In the genomic region with DNA sequence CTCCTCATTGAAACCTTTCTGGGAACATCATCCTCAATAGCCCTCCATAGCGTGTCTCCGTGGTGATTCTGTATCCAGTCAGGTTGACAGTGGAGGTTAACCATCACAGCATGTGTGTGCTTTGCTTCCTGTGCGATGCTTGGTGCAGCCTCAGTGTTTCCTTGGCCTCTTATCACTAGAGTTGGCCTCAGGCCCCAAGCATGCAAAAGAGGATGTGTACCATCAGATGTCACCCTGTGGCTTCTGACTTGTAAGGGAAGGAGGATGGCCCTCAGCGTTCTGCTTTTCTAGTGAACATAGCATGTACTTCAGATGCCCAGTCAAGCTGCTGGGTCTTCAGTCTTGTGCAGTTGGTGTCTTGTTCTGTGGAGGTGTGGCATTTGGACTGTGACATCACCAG, we compare ENCODE assay signal across 12 mouse cellular contexts.
"Had no signal": no experiment of that assay in that cellular context is flagged by ENCODE, and none has a peak within 500 bp of the region (broad histone marks: within the 10 kb centered on the region; RNA-seq: fewer than 3 reads in every experiment).

No protein-coding gene starts in this region.

- H3K4me2 ChIP-seq: limb, embryonic 15.5 days; midbrain, embryonic 11.5 days; midbrain, embryonic 15.5 days; neural tube, embryonic 12.5 days; stomach, embryonic 15.5 days had no signal

- ATAC-seq: intestine, embryonic 16.5 days; midbrain, embryonic 15.5 days had no signal

- H3K27ac ChIP-seq: limb, embryonic 15.5 days; midbrain, embryonic 15.5 days; neural tube, embryonic 12.5 days; stomach, embryonic 15.5 days had no signal

- H3K9me3 ChIP-seq: limb, embryonic 15.5 days; midbrain, embryonic 15.5 days; neural tube, embryonic 12.5 days; stomach, embryonic 15.5 days had no signal

- DNase-seq: kidney, adult 2 months; kidney, postnatal 25 days; retina, postnatal 1 day; right cerebral cortex, postnatal 4 days; spleen, adult 18-20 months; thymus, postnatal 36 days had no signal

- H3K9ac ChIP-seq: limb, embryonic 15.5 days; midbrain, embryonic 15.5 days; neural tube, embryonic 12.5 days; stomach, embryonic 15.5 days had no signal

- H3K4me1 ChIP-seq: limb, embryonic 15.5 days; midbrain, embryonic 15.5 days; neural tube, embryonic 12.5 days; stomach, embryonic 15.5 days had no signal

- H3K27me3 ChIP-seq: limb, embryonic 15.5 days; midbrain, embryonic 15.5 days; neural tube, embryonic 12.5 days; stomach, embryonic 15.5 days had no signal

- H3K4me3 ChIP-seq: limb, embryonic 15.5 days; midbrain, embryonic 15.5 days; neural tube, embryonic 12.5 days; stomach, embryonic 15.5 days had no signal
